Mouse (Mus musculus) WW6 (cell line): ENCODE data around the gene Exoc6.
"Not testable (repeated sequence)": the region's sequence is repeated elsewhere in the genome, so short reads cannot be mapped to it uniquely, and the experiment has no call there.

Experiments
- DNase-seq: peaks from one replicate; pipeline ENCODE4 v3.0.0-alpha.2; 2013; ENCODE audit warnings: low read depth, low spot score

Exoc6 gene

DNA sequence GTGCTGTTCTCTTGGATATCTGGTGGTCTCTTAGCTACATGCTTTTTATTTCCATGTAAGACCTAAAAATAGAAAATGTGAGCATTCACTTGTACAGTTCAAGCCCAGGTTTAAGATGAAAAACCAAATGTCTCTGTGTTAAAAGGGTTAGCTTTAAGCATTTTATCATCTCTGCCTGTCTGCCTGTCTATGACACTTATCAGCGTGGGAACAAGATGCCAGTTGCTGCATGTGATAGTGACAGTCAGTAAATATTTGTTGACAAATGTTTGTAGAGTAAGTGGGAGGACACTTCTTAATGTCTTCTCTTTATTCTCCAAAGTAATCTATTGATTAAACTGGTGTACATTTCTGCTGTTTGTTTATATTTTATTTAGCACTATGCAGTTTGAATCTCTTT lies 12.5 kb upstream of the Exoc6 start:
- no peak for DNase-seq

DNA sequence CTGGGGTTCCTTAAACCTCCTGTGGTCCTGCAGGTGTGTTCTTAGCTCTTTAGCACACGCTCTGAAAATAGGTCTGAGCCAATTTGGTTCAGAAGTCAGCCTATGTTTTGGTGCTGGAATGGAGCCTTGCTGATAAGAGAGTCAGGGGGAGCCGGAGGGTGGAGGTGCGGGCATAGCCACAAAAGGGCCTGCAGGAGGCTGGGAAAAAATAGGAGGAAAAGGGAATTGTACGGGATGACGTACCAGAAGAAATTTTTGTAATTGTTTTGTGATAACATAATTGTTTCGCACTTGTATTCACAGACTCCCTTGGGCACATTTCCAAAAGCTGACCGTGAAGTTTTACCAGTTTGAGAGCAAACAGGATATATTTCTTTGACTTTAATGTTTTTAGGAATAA lies 10.0 kb upstream of the Exoc6 start:
- no peak for DNase-seq

DNA sequence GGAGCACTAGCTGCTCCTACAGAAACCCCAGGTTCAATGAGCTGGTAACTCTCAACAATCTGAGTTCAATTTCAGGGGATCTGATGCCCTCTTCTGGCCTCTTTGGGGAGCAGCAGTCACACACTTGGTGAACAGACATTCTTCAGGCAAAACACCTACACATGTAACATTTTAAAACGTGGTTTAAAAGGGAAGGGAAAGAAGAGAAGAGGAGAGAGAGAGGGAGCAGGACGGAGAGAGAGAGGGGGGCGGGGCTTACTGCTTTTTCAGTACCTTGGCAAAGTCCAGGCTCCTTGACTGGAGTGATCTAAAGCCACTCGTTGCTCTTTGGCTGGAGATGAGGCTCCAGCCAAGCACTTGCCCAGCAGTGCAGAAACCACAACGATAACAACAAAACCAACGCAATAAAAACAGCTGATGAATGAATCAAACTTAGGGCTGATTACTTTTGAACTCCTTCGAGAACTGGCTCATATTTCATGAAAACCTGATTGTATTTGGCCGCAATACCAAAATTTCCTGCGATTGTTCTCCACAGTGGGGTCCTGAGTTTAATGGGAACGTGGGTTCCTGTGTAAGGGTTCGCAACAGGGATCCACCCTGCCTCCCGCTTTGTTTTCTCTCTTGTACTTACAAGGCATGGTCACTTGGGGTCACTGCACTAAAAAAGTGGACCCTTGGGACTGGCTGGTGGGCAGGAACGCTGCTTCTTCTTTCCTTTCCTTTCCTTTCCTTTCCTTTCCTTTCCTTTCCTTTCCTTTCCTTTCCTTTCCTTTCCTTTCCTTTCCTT lies 6.5 kb upstream of the Exoc6 start:
- DNase-seq: no peak

DNA sequence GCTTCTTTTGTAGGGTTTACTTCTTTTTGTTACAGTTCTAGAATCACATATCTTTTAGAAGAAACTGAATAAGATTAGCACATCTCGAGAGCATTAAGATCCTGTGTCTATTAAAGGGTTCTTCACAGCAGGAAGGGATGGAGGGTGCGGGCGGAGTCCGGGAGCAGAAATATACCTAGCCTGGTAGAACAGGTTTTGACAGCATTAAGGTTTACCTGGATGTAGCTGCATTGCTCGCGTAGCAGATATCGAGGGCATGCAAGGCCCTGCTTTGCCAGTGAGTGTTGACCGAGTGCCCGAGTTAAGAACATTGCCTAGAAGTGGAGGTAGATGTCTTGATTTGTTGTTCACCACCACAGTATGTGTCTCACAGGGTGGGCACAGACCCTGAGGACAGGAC lies 5.7 kb upstream of the Exoc6 start:
- no peak for DNase-seq

DNA sequence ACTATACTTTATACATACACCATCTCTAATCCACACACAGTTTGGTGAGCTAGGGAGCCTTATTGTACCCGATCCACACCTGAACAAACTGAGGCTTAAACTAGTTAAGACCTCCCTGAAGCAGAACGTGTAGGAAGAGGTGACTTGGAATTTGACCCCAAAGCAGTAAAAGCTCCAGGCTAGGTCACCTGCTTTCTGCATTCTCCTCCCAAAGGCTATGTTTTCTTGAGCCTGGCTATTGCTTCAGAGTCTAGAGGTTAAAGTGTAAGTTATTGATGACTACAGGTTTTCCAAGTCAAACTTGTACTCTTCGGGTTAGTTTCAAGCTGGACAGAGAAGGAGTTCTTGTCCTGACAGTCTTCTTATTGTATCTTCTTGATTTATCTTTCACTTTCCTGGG lies 5.0 kb upstream of the Exoc6 start:
- DNase-seq: no peak

DNA sequence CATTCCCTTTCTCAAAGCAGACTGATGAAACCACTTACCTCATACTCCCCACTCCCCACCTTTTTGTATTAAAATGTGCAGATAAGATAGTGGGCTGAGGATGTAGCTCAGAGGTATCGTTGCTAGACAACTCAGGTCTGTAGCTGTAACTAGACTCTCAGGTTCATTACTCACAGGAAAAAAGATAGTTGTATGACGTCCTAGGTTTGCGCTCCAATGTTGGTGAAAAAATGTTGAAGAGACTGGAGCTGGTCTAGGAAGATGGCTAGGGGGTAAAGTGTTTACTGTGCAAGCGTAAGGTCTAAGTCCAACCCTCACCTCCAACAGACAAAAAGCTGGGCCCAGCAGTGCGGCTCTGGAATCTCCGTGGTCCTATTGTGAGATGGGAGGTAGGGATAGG lies 4.5 kb upstream of the Exoc6 start:
- no peak for DNase-seq

DNA sequence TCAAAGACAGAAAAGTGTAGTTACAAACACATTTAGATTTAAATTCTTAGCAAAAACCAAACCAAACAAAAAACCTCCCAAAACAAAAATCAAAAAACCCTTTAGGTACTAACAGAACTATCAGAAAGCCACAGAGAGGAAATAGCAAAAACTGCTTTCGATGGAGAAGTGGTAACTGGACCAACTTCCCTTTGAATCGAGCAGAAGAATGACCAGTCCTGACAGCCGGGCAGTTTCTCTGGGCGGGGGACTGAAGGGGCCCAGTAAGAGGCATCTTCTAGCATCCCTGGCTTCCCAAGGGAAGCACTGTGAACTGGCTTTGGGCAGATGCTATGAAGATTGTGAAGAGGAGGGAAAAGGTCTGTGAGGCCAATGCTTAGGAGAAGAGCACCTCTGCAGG lies 3.4 kb upstream of the Exoc6 start:
- DNase-seq: no peak

DNA sequence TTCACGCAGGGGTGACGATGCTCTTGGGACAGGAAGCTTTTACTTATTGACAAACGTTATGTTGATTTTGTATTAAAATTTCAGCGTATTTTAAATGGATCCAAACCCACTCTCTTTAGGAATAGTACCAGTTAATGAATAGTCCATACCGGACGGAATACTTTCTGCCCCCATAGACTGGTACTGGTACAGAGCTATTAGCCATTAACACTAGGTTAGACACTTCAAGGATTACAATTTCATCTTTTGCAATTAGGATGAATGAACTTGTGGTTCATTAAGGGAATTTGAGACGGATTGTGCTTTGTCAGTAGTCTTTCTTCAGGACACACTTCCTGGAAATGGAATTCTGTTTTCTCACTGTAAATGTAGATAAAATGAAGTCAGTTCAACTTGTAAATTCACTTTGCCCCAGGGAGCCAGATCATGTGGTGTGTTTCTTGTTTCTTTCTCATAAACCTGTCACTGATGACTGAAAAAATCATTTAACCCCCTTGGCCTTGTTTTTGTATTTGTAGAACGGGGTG lies 885 bp downstream of the Exoc6 start:
- DNase-seq: no peak

DNA sequence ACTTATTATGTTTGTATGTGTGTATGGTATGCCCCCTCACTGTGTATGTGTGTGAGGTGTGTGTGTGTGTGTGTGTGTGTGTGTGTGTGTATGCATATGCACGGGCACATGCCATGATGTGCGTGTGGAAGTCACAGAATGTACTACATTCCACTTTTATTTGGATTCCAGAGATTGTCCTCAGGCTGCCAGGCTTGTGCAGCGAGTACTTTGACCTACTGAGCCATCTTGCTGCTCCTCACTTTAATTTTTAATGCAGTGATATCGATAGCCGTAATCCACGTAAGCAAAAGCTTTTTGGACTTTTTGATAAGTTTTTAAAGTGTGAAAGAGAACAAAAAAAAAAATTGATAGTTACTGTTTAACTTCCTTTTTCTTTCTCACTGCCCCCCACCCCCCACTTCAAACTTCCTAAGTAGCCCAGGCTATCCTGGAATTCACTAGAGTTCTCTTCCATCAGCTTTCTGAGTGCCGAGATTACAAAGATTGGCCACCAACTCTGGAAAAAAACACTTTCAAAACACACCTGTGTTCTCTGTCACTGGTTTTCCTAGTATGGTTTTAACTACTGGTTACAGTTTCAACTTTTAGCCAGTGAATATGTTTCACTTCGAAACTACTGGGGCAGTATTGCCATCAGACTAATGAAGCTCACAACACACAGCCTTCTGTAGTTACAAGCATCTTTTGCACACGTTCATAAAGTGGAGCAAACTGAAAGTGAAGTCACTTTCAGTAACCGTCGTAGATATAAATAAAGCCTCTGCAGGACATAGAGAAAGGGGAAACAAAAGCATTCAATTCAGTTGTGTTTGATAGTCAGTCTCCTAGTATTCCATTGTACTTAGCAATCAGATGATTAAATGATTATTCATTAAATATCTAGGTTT lies 3.4 kb downstream of the Exoc6 start:
- DNase-seq: no peak

DNA sequence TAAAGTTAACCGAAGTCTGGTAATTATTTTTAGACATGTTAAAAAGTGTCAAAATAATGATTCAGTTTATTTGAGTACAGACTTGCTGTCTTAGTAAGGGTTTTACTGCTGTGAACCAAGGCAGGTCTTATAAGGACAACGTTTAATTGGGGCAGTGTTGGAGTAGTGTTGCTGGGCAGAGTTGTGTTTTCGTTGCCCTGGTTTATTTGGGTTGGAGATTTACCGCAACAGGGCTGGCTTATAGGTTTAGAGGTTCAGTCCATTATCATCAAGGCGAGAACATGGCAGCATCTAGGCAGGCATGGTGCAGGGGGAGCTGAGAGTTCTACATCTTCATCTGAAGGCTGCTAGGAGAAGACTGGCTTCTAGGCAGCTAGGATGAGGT lies 4.0 kb downstream of the Exoc6 start:
- not testable (repeated sequence) for DNase-seq

DNA sequence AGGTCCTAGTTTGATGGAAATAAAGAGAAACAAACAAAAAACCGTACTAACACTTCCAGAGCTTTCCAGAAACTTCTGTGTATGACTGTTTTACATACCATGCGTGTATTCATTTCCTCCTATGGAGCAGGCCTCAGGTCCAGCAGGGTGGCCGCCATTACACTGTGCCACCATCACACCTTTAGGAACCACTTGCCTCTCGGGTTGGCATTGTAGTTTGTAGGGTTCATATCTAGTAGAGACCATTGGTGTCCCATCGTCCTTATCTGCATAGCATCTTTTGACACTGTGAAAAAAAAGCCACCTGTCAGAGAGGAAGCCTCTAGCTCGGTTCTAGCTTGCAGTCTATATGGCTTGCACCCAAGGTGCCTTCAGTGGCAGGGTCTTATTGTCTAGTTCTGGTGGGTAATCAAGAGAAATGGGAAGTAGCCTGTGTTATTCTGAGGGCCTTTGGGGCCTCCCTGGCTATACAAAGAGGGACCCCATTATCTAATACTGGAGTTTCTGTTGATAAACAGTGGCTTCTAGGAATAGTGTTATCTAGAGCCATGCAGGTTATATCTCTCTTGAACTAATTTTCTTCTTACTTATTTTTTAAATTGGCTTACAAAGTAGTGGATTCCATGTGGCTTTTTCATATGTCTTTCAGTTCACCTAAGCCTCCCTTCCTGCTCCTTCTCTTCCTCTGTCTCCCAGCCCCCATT lies 5.8 kb downstream of the Exoc6 start:
- DNase-seq: no peak

DNA sequence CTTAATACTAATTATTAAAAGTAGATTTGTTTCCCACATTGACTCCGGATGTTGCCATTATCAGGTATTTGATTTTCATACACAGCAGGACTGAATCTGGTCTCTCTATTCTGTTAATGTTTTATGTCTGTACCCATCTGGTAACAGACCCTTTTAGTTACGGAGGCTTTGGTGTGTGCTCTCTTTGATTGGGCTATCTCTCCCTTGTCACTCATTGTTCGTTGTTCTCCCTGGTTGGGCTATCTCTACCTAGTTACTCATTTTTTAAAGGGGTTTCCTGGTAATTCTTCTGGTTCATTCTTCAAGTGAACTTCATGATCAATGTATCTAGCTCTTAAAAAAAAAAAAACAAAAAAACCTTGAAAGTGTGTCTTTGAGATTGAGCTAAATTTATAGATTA lies 7.7 kb downstream of the Exoc6 start:
- no peak for DNase-seq

DNA sequence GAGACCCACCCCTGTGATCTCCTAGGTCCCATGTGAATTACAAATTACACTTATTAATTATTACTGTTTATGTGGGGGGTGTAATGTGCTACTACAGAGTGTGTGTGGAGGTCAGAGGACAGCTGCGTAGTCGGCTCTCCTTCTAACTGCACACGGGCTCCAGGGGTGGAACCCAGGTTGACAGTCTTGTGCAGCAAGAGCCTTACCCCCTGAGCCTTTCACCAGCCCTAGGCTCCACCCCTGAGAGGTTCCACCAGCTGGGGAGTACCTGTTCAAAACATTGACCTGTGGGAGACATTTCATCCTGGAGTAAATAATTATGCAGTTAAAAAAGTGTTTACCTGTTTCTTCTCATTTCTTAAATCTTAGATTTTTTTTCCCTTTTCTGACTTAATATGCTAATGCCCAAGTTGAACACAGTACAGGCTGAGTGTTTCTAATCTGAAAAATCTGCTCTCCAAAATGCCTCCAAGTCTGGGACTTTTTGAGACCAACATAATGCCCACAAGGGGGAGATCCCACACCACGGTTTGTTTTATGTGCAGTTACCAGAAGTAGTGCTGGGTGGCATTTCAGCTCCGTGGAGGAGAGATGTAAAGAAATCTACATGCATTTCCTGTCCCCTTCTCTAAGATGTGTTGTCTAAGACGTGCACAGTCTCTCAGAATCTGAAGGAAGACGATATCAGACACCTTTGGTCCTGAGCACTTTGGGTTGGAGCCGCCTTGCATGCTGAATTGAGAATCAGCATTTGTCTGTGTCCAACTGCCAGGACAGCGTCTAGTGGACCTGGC lies 9.3 kb downstream of the Exoc6 start:
- no peak for DNase-seq

DNA sequence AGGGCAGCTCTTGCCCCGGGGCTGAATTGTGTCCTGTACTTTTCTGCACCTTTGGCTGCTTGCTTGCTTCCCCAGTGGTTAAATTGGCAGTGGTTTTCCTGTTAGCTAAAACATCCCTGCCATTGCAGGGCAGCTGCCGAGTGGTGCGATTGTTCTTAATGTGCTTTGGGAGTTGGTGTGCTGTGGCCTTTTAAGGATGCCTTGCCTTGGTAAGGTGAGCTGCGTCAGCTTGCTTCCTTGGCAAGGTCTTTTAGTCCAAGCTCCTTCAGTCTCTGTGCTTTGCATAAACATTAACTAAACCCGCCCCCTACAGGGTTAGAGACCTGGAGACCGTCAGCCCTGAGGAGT lies 9.8 kb downstream of the Exoc6 start:
- DNase-seq: no peak

DNA sequence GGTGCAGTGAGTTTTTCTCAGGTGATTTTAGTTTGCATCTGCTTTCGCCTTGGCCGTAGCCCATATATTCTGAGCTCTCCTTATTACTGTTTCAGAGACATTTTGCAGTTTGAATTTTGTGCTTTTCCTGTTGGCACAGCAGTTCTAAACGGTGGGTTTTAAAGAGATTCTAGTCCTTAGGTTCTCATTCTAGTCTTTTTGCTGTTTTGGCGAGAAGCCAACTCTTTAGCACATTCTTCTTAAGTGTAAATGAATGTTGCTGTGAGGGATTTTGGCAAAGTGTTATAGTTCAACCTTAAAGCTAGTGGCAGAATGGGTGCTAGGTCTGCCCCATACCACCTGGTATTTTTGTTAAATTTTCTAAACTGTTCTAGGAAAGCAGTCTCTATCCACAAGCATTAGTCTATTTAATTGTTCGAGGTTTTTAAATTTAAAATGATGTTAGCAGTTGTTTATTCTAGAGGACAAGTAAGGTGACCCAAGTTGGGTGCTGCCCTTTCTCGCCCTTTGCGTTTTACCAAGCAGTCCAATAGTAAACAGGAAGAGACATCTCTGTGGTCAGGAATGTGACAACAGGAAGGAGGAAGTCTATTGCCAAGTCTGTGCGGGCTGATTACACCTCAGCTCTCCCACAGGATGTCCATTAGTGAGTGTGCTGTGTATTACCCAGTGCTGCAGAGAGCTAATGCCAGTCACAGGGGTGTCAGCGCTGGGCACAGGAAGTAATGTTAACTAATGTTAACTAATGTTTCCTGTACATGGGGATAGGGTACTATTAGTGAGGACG lies 11.1 kb downstream of the Exoc6 start:
- DNase-seq: no peak

DNA sequence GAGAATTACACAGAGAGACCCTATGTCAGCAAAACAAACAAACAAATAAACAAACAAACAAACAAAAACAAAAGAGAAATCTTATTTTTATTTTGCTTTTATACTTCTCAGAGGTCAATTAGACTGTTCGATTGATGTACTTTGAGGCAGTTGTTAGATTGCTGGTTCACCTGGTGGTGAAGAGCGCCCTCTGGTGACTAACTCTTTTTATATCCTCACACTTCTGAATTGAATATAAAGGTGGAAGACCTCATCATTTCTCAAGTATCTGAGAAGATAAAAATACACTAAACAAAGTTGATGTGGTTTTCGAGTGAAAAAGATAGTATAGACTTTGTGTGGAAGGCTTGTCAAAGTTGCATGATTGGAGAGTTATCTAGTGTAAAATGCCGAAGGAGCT lies 13.5 kb downstream of the Exoc6 start:
- DNase-seq: no peak

DNA sequence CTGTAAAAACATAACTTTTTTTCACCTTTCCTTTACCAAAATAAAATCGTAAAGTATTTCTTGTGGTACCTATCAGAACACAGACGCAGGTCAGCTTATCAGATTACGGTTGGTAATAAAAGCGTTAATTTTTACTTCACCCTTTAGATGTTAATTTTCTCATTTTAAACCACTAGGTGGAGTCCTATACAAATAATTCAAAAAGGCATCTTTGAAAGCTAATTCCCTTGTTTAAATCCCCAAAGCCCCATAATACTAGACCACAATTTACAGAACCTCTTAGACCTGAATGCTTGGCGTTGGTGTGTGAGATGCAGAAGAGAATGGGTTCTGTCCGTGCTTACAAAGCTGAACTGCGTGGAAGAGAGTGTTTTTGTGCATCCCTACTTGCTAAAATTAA lies 15.6 kb downstream of the Exoc6 start:
- DNase-seq: no peak

DNA sequence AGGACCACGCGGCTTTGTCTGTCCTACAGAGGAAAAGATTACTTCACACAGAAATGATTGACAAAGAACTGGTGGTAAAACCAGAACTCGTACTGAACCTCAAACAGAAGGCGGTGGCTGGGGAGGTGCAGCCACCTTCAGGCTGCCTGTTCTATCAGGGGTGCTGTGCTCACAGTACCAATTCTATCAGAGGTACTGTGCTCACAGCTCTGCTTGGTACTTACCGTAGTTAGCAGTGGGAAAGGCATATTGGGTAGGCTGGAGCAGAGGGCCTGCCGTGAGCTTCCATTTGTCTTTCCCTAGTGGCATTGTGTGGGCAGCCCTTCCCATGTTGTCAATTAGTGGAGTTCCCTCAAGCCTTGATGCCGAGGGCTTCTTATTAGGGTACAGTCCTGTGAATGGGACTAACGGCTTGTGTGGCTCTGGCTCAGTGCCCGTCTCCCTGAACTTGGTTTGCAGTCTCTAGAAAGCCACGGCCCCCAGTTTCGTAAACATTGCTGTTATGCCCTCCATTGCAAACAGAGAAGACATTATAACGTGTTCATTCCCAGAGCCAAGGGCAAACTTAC lies 19.1 kb downstream of the Exoc6 start:
- DNase-seq: no peak

DNA sequence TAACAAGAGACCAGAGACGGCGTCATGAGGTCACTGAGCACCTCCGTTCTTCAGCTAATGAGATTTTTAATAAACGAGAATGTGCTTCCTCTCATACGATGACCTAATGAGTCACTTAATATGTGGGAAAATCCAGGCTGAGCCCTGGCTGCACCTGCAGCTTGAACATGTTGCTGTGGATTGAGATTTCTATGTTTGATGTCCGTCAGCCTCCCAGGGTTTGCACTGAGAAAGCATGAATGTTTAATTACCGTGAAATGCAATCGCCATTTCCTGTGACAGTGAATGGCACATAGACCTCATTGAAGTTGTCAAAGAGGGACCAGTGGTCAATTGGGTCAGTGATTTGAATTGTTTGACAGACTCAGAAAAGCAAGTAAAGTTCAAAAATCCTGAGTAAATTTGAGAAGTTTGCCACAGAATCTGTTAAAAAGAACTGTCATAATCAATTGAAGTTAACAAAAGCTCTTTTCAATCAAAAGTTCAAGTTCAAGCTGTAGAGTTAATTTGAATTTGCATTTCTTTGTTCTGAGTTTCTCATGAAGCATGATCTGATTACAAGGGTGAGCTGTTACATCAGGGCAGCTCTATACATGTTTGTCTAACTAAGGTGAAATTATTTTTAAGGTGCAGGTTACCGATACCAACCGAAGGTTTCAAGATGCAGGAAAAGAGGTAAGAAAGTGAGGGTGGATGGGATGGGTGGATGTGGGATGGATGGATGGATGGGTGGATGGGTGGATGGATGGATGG lies 20.9 kb downstream of the Exoc6 start:
- DNase-seq: no peak

DNA sequence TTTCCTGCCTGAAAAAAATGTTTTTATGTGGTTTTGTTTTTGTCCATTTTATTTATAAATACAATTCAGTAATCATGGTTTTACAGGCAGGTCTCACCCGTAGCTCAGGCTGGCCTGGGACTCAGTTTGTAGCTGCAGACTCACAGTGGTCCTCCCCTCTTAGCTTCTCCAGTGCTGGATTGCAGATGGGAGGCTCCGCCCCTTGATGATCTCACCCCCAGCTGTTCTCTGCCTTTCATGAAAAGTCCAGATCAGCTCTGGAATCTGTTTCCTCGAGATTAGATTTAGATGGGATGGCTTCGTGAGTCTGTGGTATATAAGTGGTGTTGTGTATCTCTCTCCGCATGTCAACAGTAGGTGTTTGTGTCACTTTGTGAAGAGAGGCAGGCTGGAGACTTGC lies 24.6 kb downstream of the Exoc6 start:
- DNase-seq: no peak
